8 mouse cellular contexts compared by ENCODE assay signal in genomic region chr4:130574048-130574413, GRCm38 (mm10). TPM values are rescaled to one million over a fixed set of nuclear protein-coding genes. Genes with fewer than 3 reads are reported as not detected.
DNase-seq lines count a peak whose midpoint lies in the region; ATAC-seq and TF ChIP-seq lines count a peak whose summit lies in the region.

Nkain1 (minus strand) TSS chr4:130574173.

- peak within 1 kb of the TSS; percentile 84 for H3K4me2 ChIP-seq in neural tube, embryonic 11.5 days (ENCODE audit: low read depth)

- no peaks in the 10 kb centered on the region for H3K36me3 ChIP-seq in neural tube, embryonic 11.5 days (ENCODE audit: control insufficient read depth, insufficient read depth, low read length)
- H3K36me3 ChIP-seq in kidney, adult 2 months (ENCODE audit: control insufficient read depth, insufficient read depth, low read length) = no peaks in the 10 kb centered on the region
- H3K36me3 ChIP-seq in liver, adult 2 months (ENCODE audit: control insufficient read depth, insufficient read depth, low read length) = no peaks in the 10 kb centered on the region

- peak within 1 kb of the TSS; percentile 96 for H3K9ac ChIP-seq in neural tube, embryonic 11.5 days (ENCODE audit: low read length)
- peak within 1 kb of the TSS; percentile 45 for H3K9ac ChIP-seq in liver, adult 2 months (ENCODE audit: low read depth, low read length)

- no peaks in the 10 kb centered on the region for H3K79me2 ChIP-seq in liver, adult 2 months (ENCODE audit: control insufficient read depth, insufficient read depth, low read length)

- under 1% methylated on average over 27 of the region's 41 CpGs for WGBS in neural tube, embryonic 11.5 days
- 1% methylated on average over 31 of the region's 41 CpGs for WGBS in kidney, adult 2 months
- 4% methylated on average over 32 of the region's 41 CpGs for WGBS in liver, adult 2 months
- 4% methylated on average over 41 of the region's 41 CpGs for WGBS in olfactory bulb, adult 2 months

- intact Hi-C loops in gastrocnemius, postnatal 36 days (cut with DNase I) = loop anchor here (1.0 kb wide), 1 partner anchor 37 kb away; no protein-coding TSS in a partner anchor

- H3K9me3 ChIP-seq in neural tube, embryonic 11.5 days (ENCODE audit: control insufficient read depth, low read length) = no peaks in the 10 kb centered on the region

- peak within 1 kb of the TSS; percentile 84 for H3K27ac ChIP-seq in neural tube, embryonic 11.5 days (ENCODE audit: low read depth, low read length)
- H3K27ac ChIP-seq in brown adipose tissue, adult 24 weeks (replicated peaks; ENCODE audit: low read depth, low read length) = 0 out of 2 replicates have a peak within 1 kb of the TSS, but pooled peaks have one; percentile 21
- H3K27ac ChIP-seq in kidney, adult 2 months (ENCODE audit: insufficient read depth, low read depth, low read length) = no peak within 1 kb of the TSS
- H3K27ac ChIP-seq in liver, adult 2 months (replicated peaks; ENCODE audit: insufficient read depth, low read depth, low read length) = no peak within 1 kb of the TSS
- peak within 1 kb of the TSS; percentile 7; the same call in 1 of the 2 replicates for H3K27ac ChIP-seq in olfactory bulb, adult 2 months (ENCODE audit: insufficient read depth, low read depth, low read length)

- peak; percentile 84 for DNase-seq in neural tube, embryonic 11.5 days (ENCODE audit: low spot score)
- no peak for DNase-seq in neural tube, embryonic 10.5 days (ENCODE audit: extremely low spot score, low spot score)
- DNase-seq in gastrocnemius, postnatal 36 days = no peak
- DNase-seq in kidney, adult 2 months = peak; percentile 41
- no peak for DNase-seq in liver, adult 2 months (ENCODE audit: extremely low read depth, low read depth, low spot score)
- no peak for DNase-seq in spleen, postnatal 10 days (ENCODE audit: low spot score in 2 of 2)

- TF ChIP-seq CTCF in kidney, adult 2 months (conservative IDR thresholded peaks at IDR 0.05; ENCODE audit: insufficient read depth, insufficient read length, low read depth, low read length) = no peak
- no peak for TF ChIP-seq CTCF in liver, adult 2 months (IDR thresholded peaks at IDR 0.05; ENCODE audit: low read depth, low read length)
- TF ChIP-seq CTCF in olfactory bulb, adult 2 months (IDR thresholded peaks at IDR 0.05; ENCODE audit: insufficient read depth, low read depth, low read length) = no peak

- peaks cover 18% of the 10 kb centered on the region for H3K4me1 ChIP-seq in neural tube, embryonic 11.5 days (ENCODE audit: control insufficient read depth, insufficient read depth, low read length)
- no peaks in the 10 kb centered on the region for H3K4me1 ChIP-seq in brown adipose tissue, adult 24 weeks (ENCODE audit: control insufficient read depth, insufficient read depth, insufficient read length, low read length)
- H3K4me1 ChIP-seq in kidney, adult 2 months (ENCODE audit: control insufficient read depth, insufficient read depth, low read length) = peaks cover 6% of the 10 kb centered on the region; the same call in 1 of the 2 replicates
- no peaks in the 10 kb centered on the region; the same call in 1 of the 2 replicates for H3K4me1 ChIP-seq in liver, adult 2 months (ENCODE audit: control insufficient read depth, insufficient read depth, low read length)
- peaks cover 21% of the 10 kb centered on the region for H3K4me1 ChIP-seq in olfactory bulb, adult 2 months (ENCODE audit: control insufficient read depth, insufficient read depth, low read length)

- H3K27me3 ChIP-seq in neural tube, embryonic 11.5 days (ENCODE audit: control insufficient read depth, insufficient read depth, low read length) = no peaks in the 10 kb centered on the region
- no peaks in the 10 kb centered on the region for H3K27me3 ChIP-seq in kidney, adult 2 months (replicated peaks; ENCODE audit: control insufficient read depth, insufficient read depth, low read length)
- peaks cover 4% of the 10 kb centered on the region for H3K27me3 ChIP-seq in liver, adult 2 months (ENCODE audit: control insufficient read depth, insufficient read depth, low read length)

- TF ChIP-seq POLR2A in kidney, adult 2 months (IDR thresholded peaks at IDR 0.05; ENCODE audit: low read depth, low read length) = no peak
- TF ChIP-seq POLR2A in liver, adult 2 months (IDR thresholded peaks at IDR 0.05; ENCODE audit: extremely low read depth, insufficient read depth, low read length) = no peak
- TF ChIP-seq POLR2A in olfactory bulb, adult 2 months (IDR thresholded peaks at IDR 0.05; ENCODE audit: insufficient read depth, low read depth, low read length) = no peak

- peak; percentile 77 for ATAC-seq in neural tube, embryonic 11.5 days (ENCODE audit: insufficient read depth, low FRiP score, low TSS enrichment)

- peak within 1 kb of the TSS; percentile 89 for H3K4me3 ChIP-seq in neural tube, embryonic 11.5 days (ENCODE audit: low read depth, low read length)
- H3K4me3 ChIP-seq in brown adipose tissue, adult 24 weeks (ENCODE audit: insufficient read depth, low read depth, low read length) = peak within 1 kb of the TSS; percentile 60
- H3K4me3 ChIP-seq in kidney, adult 2 months (ENCODE audit: insufficient read depth, low read depth, low read length) = peak within 1 kb of the TSS; percentile 33
- H3K4me3 ChIP-seq in liver, adult 2 months (ENCODE audit: insufficient read depth, low read depth, low read length) = peak within 1 kb of the TSS; percentile 18; the same call in 1 of the 2 replicates
- H3K4me3 ChIP-seq in olfactory bulb, adult 2 months (ENCODE audit: insufficient read depth, low read depth, low read length) = peak within 1 kb of the TSS; percentile 85

RNA-seq across cellular contexts. Expression of gene Nkain1, which starts in this region (rescaled TPM):
- polyA plus RNA-seq in neural tube, embryonic 11.5 days (2014; fragmentation: Nextera tagmentation; extraction: Ambion mirVana) = 19.1 and 21.0 TPM in 2 replicates
- 2.8 and 4.0 TPM in 2 replicates for polyA plus RNA-seq in brown adipose tissue, adult 24 weeks (2012; ENCODE audit: insufficient read depth, insufficient read length, missing spikeins)
- total RNA-seq in gastrocnemius, postnatal 36 days (2021) = 10 to 100 TPM; 12.9 to 13.2 TPM
- 25.7 and 29.3 TPM in 2 replicates for polyA plus RNA-seq in kidney, adult 2 months (2012; rRNA removed)
- 0.28 TPM in 1 of 2 replicates, not detected in the other for total RNA-seq in liver, adult 2 months (2014; rRNA removed)
- 0.22 and 0.51 TPM in 2 replicates for polyA plus RNA-seq in liver, adult 2 months (2012; rRNA removed)
- polyA plus RNA-seq in olfactory bulb, adult 2 months (2012; ENCODE audit: insufficient read depth, insufficient read length, low replicate concordance, missing spikeins) = not detected in 2 replicates

Comparison
In these comparisons a context has a peak if more than half of its experiments do, and no peak if none do; other contexts are left out.
1. RNA of gene Nkain1 (total RNA-seq): 12.9 to 13.2 TPM in gastrocnemius, postnatal 36 days; 0.28 TPM in liver, adult 2 months; every median in the first group is over 10 times any median in the second.
2. DNase-seq: peak in neural tube, embryonic 11.5 days (single experiment) and kidney, adult 2 months (single experiment); none in neural tube, embryonic 10.5 days (single experiment), gastrocnemius, postnatal 36 days (0 of 2), liver, adult 2 months (single experiment) and spleen, postnatal 10 days (0 of 2).
3. H3K27ac ChIP-seq: peak in neural tube, embryonic 11.5 days (single experiment), brown adipose tissue, adult 24 weeks (single experiment) and olfactory bulb, adult 2 months (single experiment); none in kidney, adult 2 months (single experiment) and liver, adult 2 months (single experiment).
4. H3K4me3 ChIP-seq: peak in every context shown above with its lines; median percentile 89 in neural tube, embryonic 11.5 days; 85 in olfactory bulb, adult 2 months; 60 in brown adipose tissue, adult 24 weeks; 33 in kidney, adult 2 months; 18 in liver, adult 2 months.